Mouse (Mus musculus) WW6 (cell line): Measurements from ENCODE around the gene Asnsd1.
A peak's percentile ranks its signal among the peaks of the same experiment; 100 is the strongest.
"Not testable (repeated sequence)": the region's sequence is repeated elsewhere in the genome, so short reads cannot be mapped to it uniquely, and the experiment has no call there.

Experiments used
- DNase-seq: peaks from one replicate; pipeline ENCODE4 v3.0.0-alpha.2; 2013; ENCODE audit warnings: low read depth, low spot score

Gene Asnsd1

GRCm38 (mm10) chr1:53352327-53353261 lies at the start of gene Asnsd1, which contains the start of the genes Asdurf and Gm28551:
TSS of gene Asnsd1 (minus strand) at chr1:53352752.
TSS of gene Asdurf (minus strand) at chr1:53352619.
TSS of gene Gm28551 (minus strand) at chr1:53352667.
- peak; percentile 87 for DNase-seq

- DNase-seq: not testable (repeated sequence)
Observed at GRCm38 (mm10) chr1:53393936-53394760, 41.6 kb upstream of the Asnsd1 start.

GRCm38 (mm10) chr1:53388762-53389161 lies 36.2 kb upstream of the Asnsd1 start:
- DNase-seq: no peak

GRCm38 (mm10) chr1:53384085-53384688 lies 31.6 kb upstream of the Asnsd1 start:
- no peak for DNase-seq

GRCm38 (mm10) chr1:53377731-53378130 lies 25.2 kb upstream of the Asnsd1 start:
- DNase-seq: no peak

- not testable (repeated sequence) for DNase-seq
Observed at GRCm38 (mm10) chr1:53375965-53376364, 23.4 kb upstream of the Asnsd1 start.

GRCm38 (mm10) chr1:53358988-53359387 lies 6.4 kb upstream of the Asnsd1 start:
- DNase-seq: no peak

GRCm38 (mm10) chr1:53341071-53341470 lies 11.5 kb downstream of the Asnsd1 start:
- DNase-seq: no peak

- DNase-seq: not testable (repeated sequence)
Observed at GRCm38 (mm10) chr1:53337403-53337802, 15.1 kb downstream of the Asnsd1 start.

- no peak for DNase-seq
Observed at GRCm38 (mm10) chr1:53335465-53335864, 17.1 kb downstream of the Asnsd1 start.

- not testable (repeated sequence) for DNase-seq
Observed at GRCm38 (mm10) chr1:53333527-53333926, 19.0 kb downstream of the Asnsd1 start.

GRCm38 (mm10) chr1:53324827-53325494 lies 27.6 kb downstream of the Asnsd1 start:
- no peak for DNase-seq

- no peak for DNase-seq
Observed at GRCm38 (mm10) chr1:53324277-53324676, 28.3 kb downstream of the Asnsd1 start.

GRCm38 (mm10) chr1:53323254-53323653 lies 29.3 kb downstream of the Asnsd1 start:
- DNase-seq: no peak

- DNase-seq: no peak
Observed at GRCm38 (mm10) chr1:53321662-53322344, 30.7 kb downstream of the Asnsd1 start.

GRCm38 (mm10) chr1:53312989-53313967 lies 39.3 kb downstream of the Asnsd1 start, which contains the start of gene Osgepl1:
TSS of gene Osgepl1 (plus strand) at chr1:53313624.
- peak; percentile 60 for DNase-seq

GRCm38 (mm10) chr1:53300506-53300905 lies 52.0 kb downstream of the Asnsd1 start:
- DNase-seq: no peak

- peak; percentile 86 for DNase-seq
Observed at GRCm38 (mm10) chr1:53296581-53297383, 55.8 kb downstream of the Asnsd1 start, which contains the start of the genes Pms1, Ormdl1 and Gm28778. TSS of gene Pms1 (minus strand) at chr1:53297018. TSS of gene Ormdl1 (plus strand) at chr1:53297095. TSS of gene Gm28778 (plus strand) at chr1:53297111.
